Mouse (Mus musculus): ENCODE data around the gene Umodl1.

Gene Umodl1

GRCm38 (mm10) chr17:31037331-31037730 is 82.9 kb downstream of the Umodl1 start:
- DNase-seq (ENCODE audit: low spot score in 2 of 2), result no peak

DNA sequence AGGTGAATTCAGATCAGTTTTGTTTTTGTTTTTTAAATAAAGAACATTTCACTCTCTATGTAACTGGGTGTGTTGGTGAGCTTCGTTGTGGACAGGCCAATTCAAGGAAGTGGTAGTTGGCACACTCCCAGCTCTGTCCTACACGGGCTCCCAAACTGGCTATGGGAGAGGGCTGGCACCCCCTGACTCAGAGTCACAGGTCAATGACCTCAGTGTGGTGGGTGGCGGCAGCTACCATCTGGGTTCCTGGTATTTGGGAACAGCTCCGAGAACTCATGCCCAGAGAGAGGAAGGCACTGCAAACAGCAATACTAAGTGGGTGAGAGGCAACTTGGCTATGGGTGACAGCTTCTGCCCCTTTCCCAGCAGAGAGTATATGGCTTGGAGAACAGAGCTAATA is 83.9 kb downstream of the Umodl1 start:
- peak in 1 of 2 experiments; percentile 34 for DNase-seq (ENCODE audit: low spot score in 2 of 2)

GRCm38 (mm10) chr17:31039626-31040025 is 85.2 kb downstream of the Umodl1 start:
- peak in 1 of 2 experiments; percentile 57 for DNase-seq (ENCODE audit: low spot score in 2 of 2)

DNA sequence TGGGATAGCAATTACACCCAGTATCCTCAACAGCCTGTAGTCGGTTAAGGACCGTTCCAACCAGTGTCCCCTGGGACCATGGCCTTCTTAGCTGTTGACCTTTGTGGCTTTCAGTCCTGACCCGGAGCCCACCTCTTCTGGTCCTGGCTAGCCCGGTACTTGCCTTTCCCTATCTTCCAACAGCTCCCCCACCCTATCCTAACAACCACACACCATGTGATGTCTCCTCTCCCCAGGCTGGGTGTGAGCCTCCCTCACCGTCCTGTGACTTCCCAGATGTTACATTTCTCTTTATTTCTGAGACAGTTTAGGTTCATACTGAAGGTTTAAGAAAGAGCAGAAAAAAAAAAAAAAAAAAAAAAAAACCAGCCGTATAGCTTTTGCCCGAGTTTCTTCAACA is 86.0 kb downstream of the Umodl1 start:
- DNase-seq (ENCODE audit: low spot score in 2 of 2), result no peak

GRCm38 (mm10) chr17:31042751-31043150 is 88.3 kb downstream of the Umodl1 start:
- no peak for DNase-seq (ENCODE audit: low spot score in 2 of 2)

- peak in 1 of 2 experiments; percentile 79 for DNase-seq (ENCODE audit: low spot score in 2 of 2)
These were observed 102.9 kb downstream of the Umodl1 start, which contains the start of gene Abcg1 for GRCm38 (mm10) chr17:31057151-31057890. Abcg1 (plus strand) TSS chr17:31057675.

DNA sequence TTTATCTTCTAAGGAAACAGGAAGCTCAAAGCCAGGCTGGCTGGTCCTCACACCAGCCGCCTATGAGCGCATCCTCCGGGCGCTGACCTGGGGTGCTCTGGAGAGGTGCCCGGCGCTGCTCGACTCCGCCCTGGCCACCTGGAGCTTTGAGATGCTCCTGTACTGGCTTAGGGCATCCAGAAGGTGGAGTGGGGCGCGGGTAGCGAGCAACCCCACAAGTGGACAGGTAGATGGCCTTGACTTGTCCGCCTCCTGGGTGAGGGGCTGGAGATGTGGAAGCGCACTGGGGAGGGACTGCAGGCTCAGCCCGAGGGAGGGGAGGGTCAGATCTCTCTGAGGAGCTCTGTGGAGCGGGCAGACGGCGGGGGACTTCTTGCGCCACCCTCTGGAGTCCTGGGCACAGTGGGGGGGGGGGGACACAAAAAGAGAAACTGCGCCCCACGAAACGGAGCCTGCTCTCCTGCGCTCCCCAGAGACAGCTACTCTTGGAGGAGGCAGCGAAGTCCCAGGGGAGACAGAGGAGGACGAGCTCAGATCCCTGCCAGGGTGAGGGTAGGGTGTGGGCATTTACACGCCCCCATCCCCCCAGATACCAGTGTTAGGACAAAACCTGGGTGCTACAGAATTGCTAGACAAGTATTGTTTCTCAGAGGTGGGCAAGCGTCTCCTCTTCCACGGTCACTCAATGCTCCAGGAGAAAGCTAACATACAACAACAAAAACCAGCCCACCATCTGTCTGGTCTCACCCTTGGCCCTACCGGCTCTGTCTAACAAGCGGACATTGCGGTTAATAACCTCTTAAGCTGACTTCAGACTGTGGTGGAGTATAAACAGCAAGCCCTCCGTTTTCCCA is 103.7 kb downstream of the Umodl1 start:
- peak in 1 of 2 experiments; percentile 43 for DNase-seq (ENCODE audit: low spot score in 2 of 2)

DNA sequence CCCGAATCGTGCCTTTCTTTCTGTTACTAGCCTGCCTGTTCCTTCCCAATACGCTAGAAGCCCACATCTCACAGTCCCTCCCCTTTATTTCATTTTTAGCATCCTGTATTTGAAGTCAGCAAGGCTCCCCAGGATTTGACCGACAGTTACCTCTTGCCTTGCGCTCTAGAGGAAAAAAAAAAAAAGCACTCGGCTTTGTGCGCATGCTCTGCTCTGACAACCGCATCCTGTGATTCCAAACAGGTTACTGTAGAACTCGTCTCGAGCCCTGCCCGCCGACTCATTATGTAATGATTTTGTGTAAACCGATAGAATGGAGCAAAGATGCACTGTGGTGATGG is 104.3 kb downstream of the Umodl1 start:
- DNase-seq (ENCODE audit: low spot score in 2 of 2), result peak in 1 of 2 experiments; percentile 76

DNA sequence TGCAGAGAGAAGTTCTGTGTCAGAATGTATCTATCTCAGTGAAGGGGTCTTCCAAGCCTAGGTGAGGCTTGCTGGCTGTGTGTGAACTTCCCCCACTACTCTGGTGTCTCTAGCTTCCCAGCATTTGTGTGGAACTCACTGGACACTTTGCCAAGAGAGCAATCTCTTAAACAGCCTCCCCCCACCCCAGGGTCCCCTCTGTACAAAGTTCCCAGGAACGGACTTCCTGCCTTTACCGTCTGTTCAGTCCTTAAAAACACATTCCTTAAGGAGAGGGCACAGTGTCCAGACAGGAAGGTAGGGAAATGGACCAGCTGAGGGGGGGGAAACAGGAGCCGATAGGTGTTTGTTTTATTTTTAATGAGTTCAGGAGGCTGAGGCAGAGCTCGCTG is 105.8 kb downstream of the Umodl1 start:
- DNase-seq (ENCODE audit: low spot score in 2 of 2), result no peak
